Mouse (Mus musculus) liver, embryonic 14.5 days (tissue): ENCODE measurements around the gene Accs.
A peak's percentile ranks its signal among the peaks of the same experiment; 100 is the strongest.

ENCODE experiments used
- CTCF ChIP-seq: IDR thresholded peaks from 2 replicates; pipeline ENCODE4 v1.5.1; 2016; ENCODE audit warnings: antibody characterized with exemption, low read depth, control low read depth
- EP300 ChIP-seq: IDR thresholded peaks from 2 replicates; pipeline ENCODE4 v1.6.1; 2016; ENCODE audit warnings: antibody characterized with exemption, low read depth

- TF ChIP-seq CTCF, result peak; percentile 97
- TF ChIP-seq EP300, result no peak
These were observed 27.5 kb downstream of the Accs start, which contains the start of gene Ext2 for GRCm38 (mm10) chr2:93822045-93822749.
